Mouse (Mus musculus) cerebellum, adult 2 months (tissue): ENCODE measurements around the gene Ccdc114.

Experiments
- CTCF ChIP-seq: fragments of 200-500 bp; IDR thresholded peaks from 2 replicates; pipeline ENCODE4 v1.5.1; 2011; ENCODE audit warnings: low read depth, mild to moderate bottlenecking, control low read depth, low read length, moderate library complexity, borderline replicate concordance; ENCODE audit not compliant: insufficient read depth
- POLR2A ChIP-seq: fragments of 200-500 bp; IDR thresholded peaks from 2 replicates; pipeline ENCODE4 v1.6.1; 2011; ENCODE audit warnings: low read length, control low read depth, borderline replicate concordance; ENCODE audit not compliant: insufficient read depth

DNA sequence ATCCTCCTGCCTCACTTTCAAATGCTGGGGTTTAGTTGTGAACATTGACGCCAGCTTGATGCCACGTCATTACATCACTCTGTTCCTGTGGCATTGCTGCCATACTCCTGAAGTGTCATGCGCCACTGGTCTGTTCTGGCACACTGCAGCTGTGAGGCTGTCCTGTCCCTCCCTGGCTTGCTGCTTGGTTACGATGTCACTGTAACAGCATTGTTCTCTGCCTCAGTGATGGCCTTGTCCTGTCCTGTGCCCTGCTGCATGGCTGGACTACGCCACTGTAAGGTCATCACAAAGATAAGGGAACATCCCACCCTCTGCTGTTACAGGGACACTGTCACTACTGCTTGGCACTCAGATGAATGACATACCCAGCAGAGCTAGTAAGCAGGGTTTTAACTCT lies 57.7 kb downstream of the Ccdc114 start:
- no peak for TF ChIP-seq CTCF
- TF ChIP-seq POLR2A: no peak
